ENCODE assay signal across 11 mouse cellular contexts in genomic region chr4:150266655-150267223, GRCm38 (mm10). TPM values are rescaled to one million over a fixed set of nuclear protein-coding genes. Genes with fewer than 3 reads are reported as not detected.
DNase-seq lines count a peak whose midpoint lies in the region; ATAC-seq and TF ChIP-seq lines count a peak whose summit lies in the region.
"Had no signal": no experiment of that assay in that cellular context is flagged by ENCODE, and none has a peak within 500 bp of the region (broad histone marks: within the 10 kb centered on the region; RNA-seq: fewer than 3 reads in every experiment).

No protein-coding gene starts in this region.

- H3K4me3 ChIP-seq in neural tube, embryonic 13.5 days: no peak overlapping the region
- H3K4me3 ChIP-seq in layer of hippocampus, adult 2 months: no peak overlapping the region
- H3K4me3 ChIP-seq in thymus, adult 2 months (ENCODE audit: control insufficient read depth, insufficient read depth, low read length): no peak overlapping the region

- 59% methylated on average over 21 of the region's 21 CpGs for WGBS in neural tube, embryonic 13.5 days
- 68% methylated on average over 21 of the region's 21 CpGs for WGBS in thymus, adult 2 months

- peak overlapping the region; percentile 25 for H3K4me2 ChIP-seq in neural tube, embryonic 13.5 days

- peak overlapping the region; percentile 71 for H3K27ac ChIP-seq in neural tube, embryonic 13.5 days (replicated peaks)
- no peak overlapping the region for H3K27ac ChIP-seq in layer of hippocampus, adult 2 months
- H3K27ac ChIP-seq in thymus, adult 2 months (ENCODE audit: control insufficient read depth, insufficient read depth, low read length): no peak overlapping the region

- no peak for ATAC-seq in neural tube, embryonic 13.5 days (ENCODE audit: low read depth)

- no peak for TF ChIP-seq CTCF in layer of hippocampus, adult 2 months (conservative IDR thresholded peaks at IDR 0.05)
- no peak for TF ChIP-seq CTCF in thymus, adult 2 months (IDR thresholded peaks at IDR 0.05; ENCODE audit: borderline replicate concordance, control insufficient read depth, extremely low read depth, insufficient read depth, low read length, poor library complexity)

- no peaks in the 10 kb centered on the region for H3K36me3 ChIP-seq in neural tube, embryonic 13.5 days
- H3K36me3 ChIP-seq in thymus, adult 2 months (ENCODE audit: control insufficient read depth, insufficient read depth, low read length): no peaks in the 10 kb centered on the region

- H3K27me3 ChIP-seq in neural tube, embryonic 13.5 days: no peaks in the 10 kb centered on the region
- H3K27me3 ChIP-seq in thymus, adult 2 months (ENCODE audit: control insufficient read depth, insufficient read depth, low read length): peaks cover 11% of the 10 kb centered on the region; the same call in 1 of the 2 replicates

- peak; percentile 62 for DNase-seq in adrenal gland, adult 2 months
- no peak for DNase-seq in adrenal gland, adult 8-10 months
- no peak for DNase-seq in neural tube, embryonic 10.5 days (ENCODE audit: extremely low spot score, low spot score)
- DNase-seq in lung, postnatal 25 days (ENCODE audit: low spot score): peak; percentile 73
- no peak for DNase-seq in layer of hippocampus, adult 2 months (ENCODE audit: low spot score in 2 of 2)
- no peak for DNase-seq in frontal cortex, postnatal 25 days (ENCODE audit: low spot score in 2 of 2)
- DNase-seq in thymus, adult 2 months: no peak
- DNase-seq: cerebellum, adult 11-12 months; gastrocnemius, postnatal 14 days; kidney, adult 18-20 months had no signal

- no peak overlapping the region for H3K9ac ChIP-seq in neural tube, embryonic 13.5 days

- no peaks in the 10 kb centered on the region for H3K9me3 ChIP-seq in neural tube, embryonic 13.5 days

- peaks cover 30% of the 10 kb centered on the region for H3K4me1 ChIP-seq in neural tube, embryonic 13.5 days (replicated peaks)
- H3K4me1 ChIP-seq in thymus, adult 2 months (replicated peaks; ENCODE audit: control insufficient read depth, insufficient read depth, low read length): peaks cover 14% of the 10 kb centered on the region

- TF ChIP-seq POLR2A in thymus, adult 2 months (IDR thresholded peaks at IDR 0.05; ENCODE audit: control insufficient read depth, extremely low read depth, insufficient read depth, low read length, poor library complexity): no peak

RNA-seq across cellular contexts. Expression of gene Rere, which starts 14.7 kb away (rescaled TPM):
- total RNA-seq in adrenal gland, adult 2 months (2021): 100 to 1,000 TPM; 104 to 105 TPM
- 81.0 and 112 TPM in 2 replicates for polyA plus RNA-seq in adrenal gland, adult 2 months (2012; rRNA removed)
- 100 to 1,000 TPM; 108 to 187 (median 139) TPM for total RNA-seq in adrenal gland, adult 8-10 months (2022)
- polyA plus RNA-seq in neural tube, embryonic 13.5 days (2015; fragmentation: Nextera tagmentation; extraction: Ambion mirVana): 41.2 and 50.0 TPM in 2 replicates
- 100 to 1,000 TPM; 144 to 153 TPM for total RNA-seq in layer of hippocampus, adult 2 months (2021)
- polyA plus RNA-seq in thymus, adult 2 months (2012; rRNA removed): 52.5 and 62.1 TPM in 2 replicates

RNA-seq across cellular contexts. Expression of gene Eno1, which starts 30.2 kb away (rescaled TPM):
- 100 to 1,000 TPM; 381 to 501 TPM for total RNA-seq in adrenal gland, adult 2 months (2021)
- 425 and 428 TPM in 2 replicates for polyA plus RNA-seq in adrenal gland, adult 2 months (2012; rRNA removed)
- 100 to 1,000 TPM; 203 to 424 (median 307) TPM for total RNA-seq in adrenal gland, adult 8-10 months (2022)
- 1,151 and 1,235 TPM in 2 replicates for polyA plus RNA-seq in neural tube, embryonic 13.5 days (2015; fragmentation: Nextera tagmentation; extraction: Ambion mirVana)
- 100 to 1,000 TPM; 416 to 423 TPM for total RNA-seq in layer of hippocampus, adult 2 months (2021)
- polyA plus RNA-seq in thymus, adult 2 months (2012; rRNA removed): 296 and 344 TPM in 2 replicates

Comparison
In these comparisons a context has a peak if more than half of its experiments do, and no peak if none do; other contexts are left out.
1. DNase-seq: peak in adrenal gland, adult 2 months (single experiment) and lung, postnatal 25 days (single experiment); none in adrenal gland, adult 8-10 months (single experiment), neural tube, embryonic 10.5 days (single experiment), layer of hippocampus, adult 2 months (0 of 2), frontal cortex, postnatal 25 days (0 of 2) and thymus, adult 2 months (single experiment).